Mouse (Mus musculus) thymus, adult 2 months (tissue): ENCODE measurements around the gene Slc7a6os. TPM values are rescaled to one million over a fixed set of nuclear protein-coding genes. Genes with fewer than 3 reads are reported as not detected.

ENCODE experiments used
- DNase-seq: peaks from one replicate; pipeline ENCODE4 v3.0.0; 2021
- H3K27ac ChIP-seq: fragments of 200-500 bp; 2 replicates; pipeline ENCODE4 v1.5.1; 2012; ENCODE audit warnings: low read length, control low read depth; ENCODE audit not compliant: control insufficient read depth, insufficient read depth
- H3K27me3 ChIP-seq: fragments of 200-500 bp; 2 replicates; pipeline ENCODE4 v1.6.1; 2012; ENCODE audit warnings: mild to moderate bottlenecking, low read length, moderate library complexity, mixed read lengths; ENCODE audit not compliant: control insufficient read depth, insufficient read depth
- H3K36me3 ChIP-seq: fragments of 200-500 bp; 2 replicates; pipeline ENCODE4 v1.6.1; 2012; ENCODE audit warnings: mild to moderate bottlenecking, low read length, moderate library complexity; ENCODE audit not compliant: control insufficient read depth, insufficient read depth
- H3K4me1 ChIP-seq: fragments of 200-500 bp; replicated peaks from 2 replicates; pipeline ENCODE4 v1.6.1; 2012; ENCODE audit warnings: low read length; ENCODE audit not compliant: control insufficient read depth, insufficient read depth
- H3K4me3 ChIP-seq: fragments of 200-500 bp; 2 replicates; pipeline ENCODE4 v1.5.1; 2012; ENCODE audit warnings: mild to moderate bottlenecking, low read length, control low read depth, moderate library complexity; ENCODE audit not compliant: control insufficient read depth, insufficient read depth
- CTCF ChIP-seq: fragments of 200-500 bp; IDR thresholded peaks from 2 replicates; pipeline ENCODE4 v1.5.1; 2012; ENCODE audit warnings: mild to moderate bottlenecking, control low read depth, low read length, moderate library complexity, borderline replicate concordance; ENCODE audit not compliant: control insufficient read depth, poor library complexity, insufficient read depth; ENCODE audit errors: extremely low read depth
- POLR2A ChIP-seq: fragments of 200-500 bp; IDR thresholded peaks from 2 replicates; pipeline ENCODE4 v1.6.1; 2012; ENCODE audit warnings: mild to moderate bottlenecking, low read length, control low read depth, moderate library complexity; ENCODE audit not compliant: control insufficient read depth, poor library complexity, insufficient read depth; ENCODE audit errors: extremely low read depth
- WGBS: fragments of 180-500 bp; shearing (Covaris S2); methylation state at CpG from one replicate; pipeline ENCODE4 v1.1.7; 2018; 5-methylcytosine and 5-hydroxymethylcytosine counted together
- polyA plus RNA-seq: library from polyadenylated mRNA; depleted of rRNA; stranded (reverse); fragments of >200 nt; gene quantifications from 2 replicates; pipeline ENCODE4 v1.2.3, GENCODE M21; 2012; rRNA removed

The Slc7a6os gene
- polyA plus RNA-seq, 1 experiment, result 44.9 TPM

- Histone ChIP-seq H3K4me3 (no peak overlapping the region), H3K27ac (no peak overlapping the region)
These were observed 52.4 kb downstream of the Slc7a6os start for GRCm38 (mm10) chr8:106158381-106158780.

GRCm38 (mm10) chr8:106157419-106157818 is 53.3 kb downstream of the Slc7a6os start:
- Histone ChIP-seq H3K36me3 (0 out of 2 replicates have a peak, but pooled peaks cover 4% of the 10 kb centered on the region), H3K27ac (no peak overlapping the region), H3K4me3 (no peak overlapping the region), H3K4me1 (peaks cover 9% of the 10 kb centered on the region), H3K27me3 (no peaks in the 10 kb centered on the region)
- WGBS, result 100% methylated on average over 1 of the region's 1 CpGs
- TF ChIP-seq POLR2A (no peak), CTCF (no peak)
- DNase-seq, result no peak

More at GRCm38 (mm10) chr8:106158381-106158780, 52.4 kb downstream of the Slc7a6os start:
- DNase-seq, result no peak
- Histone ChIP-seq H3K27me3 (no peaks in the 10 kb centered on the region), H3K4me1 (no peaks in the 10 kb centered on the region), H3K36me3 (peaks cover 10% of the 10 kb centered on the region)
- no peak for TF ChIP-seq POLR2A
- no peak for TF ChIP-seq CTCF
- WGBS, result 97% methylated on average over 10 of the region's 10 CpGs

GRCm38 (mm10) chr8:106152876-106153275 is 57.9 kb downstream of the Slc7a6os start:
- Histone ChIP-seq H3K27ac (no peak overlapping the region), H3K4me1 (peaks cover 23% of the 10 kb centered on the region), H3K27me3 (no peaks in the 10 kb centered on the region), H3K36me3 (0 out of 2 replicates have a peak, but pooled peaks cover 4% of the 10 kb centered on the region), H3K4me3 (no peak overlapping the region)
- TF ChIP-seq POLR2A (no peak), CTCF (no peak)
- no peak for DNase-seq
- WGBS, result 26% methylated on average over 4 of the region's 4 CpGs

- Histone ChIP-seq H3K4me3 (no peak overlapping the region), H3K27ac (no peak overlapping the region), H3K27me3 (no peaks in the 10 kb centered on the region), H3K36me3 (0 out of 2 replicates have a peak, but pooled peaks cover 4% of the 10 kb centered on the region), H3K4me1 (peaks cover 23% of the 10 kb centered on the region)
- 86% methylated on average over 9 of the region's 9 CpGs for WGBS
- TF ChIP-seq CTCF (no peak), POLR2A (no peak)
- DNase-seq, result no peak
These were observed 59.7 kb downstream of the Slc7a6os start for GRCm38 (mm10) chr8:106151041-106151440.

Other genes starting within 250 kb of the Slc7a6os start
- gene Slc12a4, start 244.8 kb downstream of the Slc7a6os start, polyA plus RNA-seq, result 69.3 TPM in 2 replicates
- gene Dpep3, start 231.5 kb downstream of the Slc7a6os start, polyA plus RNA-seq, result 0.09 TPM in 1 of 2 replicates, not detected in the other
- 19.8 and 22.3 TPM in 2 replicates for gene Dus2, start 219.6 kb downstream of the Slc7a6os start, polyA plus RNA-seq
- gene Dpep2nb, start 205.0 kb downstream of the Slc7a6os start, polyA plus RNA-seq, result not detected in 2 replicates
- gene Ddx28, start 199.1 kb downstream of the Slc7a6os start, polyA plus RNA-seq, result 16.7 and 20.3 TPM in 2 replicates
- gene Nfatc3, start 152.1 kb downstream of the Slc7a6os start, polyA plus RNA-seq, result 161 and 186 TPM in 2 replicates
- 24.5 and 29.9 TPM in 2 replicates for gene Esrp2, start 74.0 kb downstream of the Slc7a6os start, polyA plus RNA-seq
- gene Pla2g15, start 60.5 kb downstream of the Slc7a6os start, polyA plus RNA-seq, result 17.4 and 18.2 TPM in 2 replicates
- 96.3 and 103 TPM in 2 replicates for gene Slc7a6, start 42.1 kb downstream of the Slc7a6os start, polyA plus RNA-seq
- gene Prmt7, start within 50 bp of the Slc7a6os start, polyA plus RNA-seq, result 34.0 and 36.7 TPM in 2 replicates
- 3.6 and 3.8 TPM in 2 replicates for gene Smpd3, start 127.1 kb upstream of the Slc7a6os start, polyA plus RNA-seq
- 4.1 and 4.7 TPM in 2 replicates for gene Zfp90, start 204.4 kb upstream of the Slc7a6os start, polyA plus RNA-seq